Mouse (Mus musculus) spleen, adult 2 months (tissue): ENCODE results near the gene Nutf2-ps1. TPM values are rescaled to one million over a fixed set of nuclear protein-coding genes. Genes with fewer than 3 reads are reported as not detected.
"Not testable (repeated sequence)": the region's sequence is repeated elsewhere in the genome, so short reads cannot be mapped to it uniquely, and the experiment has no call there.

Source experiments
- DNase-seq, 2 experiments: peaks; one replicate each; pipeline versions ENCODE4 v3.0.0 to v3.0.0-alpha.2; 2012 to 2021; ENCODE audit warnings: low spot score in 2 of 2, low read depth in 1 of 2
- H3K27ac ChIP-seq: fragments of 200-500 bp; 2 replicates; pipeline ENCODE4 v1.5.1; 2012; ENCODE audit warnings: low read length, inconsistent platforms; ENCODE audit not compliant: insufficient read depth
- H3K27me3 ChIP-seq: fragments of 200-500 bp; 2 replicates; pipeline ENCODE4 v1.6.1; 2012; ENCODE audit warnings: mild to moderate bottlenecking, moderate library complexity, low read length, inconsistent platforms; ENCODE audit not compliant: control insufficient read depth, insufficient read depth
- H3K36me3 ChIP-seq: fragments of 200-500 bp; 2 replicates; pipeline ENCODE4 v1.6.1; 2012; ENCODE audit warnings: mild to moderate bottlenecking, low read length, inconsistent platforms; ENCODE audit not compliant: control insufficient read depth, insufficient read depth
- H3K4me1 ChIP-seq: fragments of 200-500 bp; 2 replicates; pipeline ENCODE4 v1.6.1; 2011; ENCODE audit warnings: inconsistent platforms; ENCODE audit not compliant: control insufficient read depth, insufficient read depth, insufficient read length
- H3K4me3 ChIP-seq: fragments of 200-500 bp; 2 replicates; pipeline ENCODE4 v1.5.1; 2011; ENCODE audit warnings: mild to moderate bottlenecking, inconsistent platforms; ENCODE audit not compliant: insufficient read depth, insufficient read length; ENCODE audit errors: extremely low read depth
- CTCF ChIP-seq: fragments of 200-500 bp; IDR thresholded peaks from 2 replicates; pipeline ENCODE4 v1.5.1; 2011; ENCODE audit warnings: mild to moderate bottlenecking, inconsistent platforms; ENCODE audit not compliant: insufficient read depth, insufficient read length, insufficient replicate concordance; ENCODE audit errors: extremely low read depth
- POLR2A ChIP-seq: fragments of 200-500 bp; IDR thresholded peaks from 2 replicates; pipeline ENCODE4 v1.6.1; 2011; ENCODE audit warnings: low read depth, low read length, inconsistent platforms
- WGBS: fragments of 180-500 bp; shearing (Covaris S2); methylation state at CpG from one replicate; pipeline ENCODE4 v1.1.7; 2018; 5-methylcytosine and 5-hydroxymethylcytosine counted together
- polyA plus RNA-seq: library from polyadenylated mRNA; depleted of rRNA; stranded (reverse); fragments of >200 nt; gene quantifications from 2 replicates; pipeline ENCODE4 v1.2.3, GENCODE M21; 2012; rRNA removed

The Nutf2-ps1 gene
- 63.5 and 68.4 TPM in 2 replicates for polyA plus RNA-seq

- not testable (repeated sequence) for H3K27me3 ChIP-seq, H3K4me3 ChIP-seq, DNase-seq, H3K27ac ChIP-seq, H3K4me1 ChIP-seq, H3K36me3 ChIP-seq
- WGBS: 98% methylated on average over 7 of the region's 7 CpGs
Observed at GRCm38 (mm10) chr19:53588968-53589367, at the start of gene Nutf2-ps1. TSS of gene Nutf2-ps1 (minus strand) at chr19:53589068.

- Histone ChIP-seq H3K36me3 (peaks cover 38% of the 10 kb centered on the region), H3K4me1 (no peaks in the 10 kb centered on the region), H3K27ac (no peak overlapping the region), H3K4me3 (no peak overlapping the region), H3K27me3 (no peaks in the 10 kb centered on the region)
- TF ChIP-seq CTCF: no peak
- TF ChIP-seq POLR2A: no peak
- no peak for DNase-seq
- 89% methylated on average over 2 of the region's 2 CpGs for WGBS
Observed at GRCm38 (mm10) chr19:53638041-53638440, 49.2 kb upstream of the Nutf2-ps1 start.

- DNase-seq: no peak
- no peaks in the 10 kb centered on the region for H3K4me1 ChIP-seq
- no peak for TF ChIP-seq POLR2A
- TF ChIP-seq CTCF: no peak
- 97% methylated on average over 13 of the region's 13 CpGs for WGBS
- no peaks in the 10 kb centered on the region for H3K27me3 ChIP-seq
- peaks cover 36% of the 10 kb centered on the region for H3K36me3 ChIP-seq
- no peak overlapping the region for H3K4me3 ChIP-seq
- no peak overlapping the region for H3K27ac ChIP-seq
Observed at GRCm38 (mm10) chr19:53621681-53622080, 32.8 kb upstream of the Nutf2-ps1 start.

DNA sequence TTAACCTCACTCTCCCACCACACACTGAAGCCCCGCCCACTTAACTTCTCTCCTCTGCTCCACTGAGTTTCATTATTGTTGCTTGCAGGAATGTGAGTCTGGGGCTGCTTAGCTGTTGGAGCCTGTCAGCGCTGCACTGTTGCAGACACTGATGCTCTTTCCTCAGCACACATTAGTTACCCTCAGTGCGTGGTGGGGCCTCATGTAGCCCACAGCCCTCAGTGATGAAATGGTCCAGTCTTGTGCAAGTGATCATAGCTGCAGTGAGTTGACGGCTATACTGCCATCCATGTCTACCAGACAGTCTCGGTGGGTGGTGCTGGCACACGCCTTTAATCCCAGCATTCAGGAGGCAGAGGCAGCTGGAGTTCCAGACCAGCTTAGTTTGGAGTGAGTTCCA, 20.1 kb upstream of the Nutf2-ps1 start:
- H3K4me1 ChIP-seq: no peaks in the 10 kb centered on the region
- H3K27me3 ChIP-seq: no peaks in the 10 kb centered on the region
- TF ChIP-seq CTCF (no peak), POLR2A (no peak)
- H3K27ac ChIP-seq: no peak overlapping the region
- WGBS: 86% methylated on average over 6 of the region's 6 CpGs
- H3K36me3 ChIP-seq: peaks cover 5% of the 10 kb centered on the region; the same call in 1 of the 2 replicates
- no peak overlapping the region for H3K4me3 ChIP-seq
- DNase-seq: no peak

DNA sequence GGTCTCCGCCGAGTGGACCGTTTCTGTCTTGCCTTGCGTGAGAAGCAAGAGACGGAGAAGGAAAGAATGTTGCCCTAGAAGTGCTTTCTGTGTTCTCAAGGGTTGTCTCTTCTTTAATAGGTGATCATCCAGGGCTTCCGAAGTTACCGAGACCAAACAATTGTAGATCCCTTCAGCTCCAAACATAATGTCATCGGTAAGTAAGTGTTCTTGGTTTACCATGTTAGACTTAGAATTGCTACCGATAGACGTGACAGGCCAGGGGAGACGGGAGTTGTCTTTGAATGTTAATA, 12.4 kb upstream of the Nutf2-ps1 start:
- peak overlapping the region; percentile 95; the same call in 1 of the 2 replicates for H3K27ac ChIP-seq
- no peak for TF ChIP-seq CTCF
- TF ChIP-seq POLR2A: no peak
- H3K4me1 ChIP-seq: no peaks in the 10 kb centered on the region; the same call in 1 of the 2 replicates
- DNase-seq: no peak
- H3K4me3 ChIP-seq: peak overlapping the region; percentile 100
- no peaks in the 10 kb centered on the region for H3K27me3 ChIP-seq
- whole genome bisulfite sequencing: 7% methylated on average over 11 of the region's 11 CpGs
- H3K36me3 ChIP-seq: peaks cover 3% of the 10 kb centered on the region

DNA sequence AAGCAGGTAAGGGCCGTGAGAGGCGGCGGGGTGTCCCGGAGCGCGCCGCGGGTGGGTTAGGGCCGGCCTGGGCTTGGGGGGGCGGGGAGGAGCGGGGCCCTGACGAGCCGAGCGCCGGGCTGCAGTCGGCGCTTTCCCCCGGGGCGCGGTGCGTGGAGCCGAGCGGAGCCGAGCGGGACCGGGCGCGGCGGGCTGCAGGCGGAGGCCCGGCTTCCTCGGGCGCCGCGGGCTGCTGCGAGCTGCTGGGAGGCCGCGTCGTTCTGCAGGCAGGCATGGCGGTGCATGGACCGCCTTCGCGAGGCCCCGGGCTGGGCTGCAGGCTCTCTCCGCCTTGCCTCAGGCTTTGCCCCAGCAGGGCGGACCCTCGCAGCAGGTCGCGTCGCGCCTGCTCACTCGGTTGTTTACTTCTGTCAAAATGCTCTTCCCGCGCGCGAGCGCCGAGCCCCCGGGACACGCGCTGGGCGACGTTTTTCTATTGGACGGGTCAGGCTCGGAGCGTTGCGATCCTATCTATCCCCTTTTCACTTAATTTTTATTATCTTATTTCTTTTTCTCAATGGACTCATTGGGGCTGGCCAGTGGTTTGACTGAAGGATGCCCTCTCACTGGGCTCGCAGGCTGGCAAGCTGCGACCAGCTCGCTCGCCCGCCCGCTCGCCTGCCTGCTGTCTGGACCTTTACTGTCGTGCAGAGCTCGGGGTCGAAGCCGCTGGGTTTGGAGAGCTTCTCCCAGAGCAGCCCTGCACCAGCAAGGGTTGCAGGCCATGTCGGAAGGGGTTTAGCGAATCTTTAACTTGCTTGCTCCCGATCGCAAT, 11.9 kb upstream of the Nutf2-ps1 start:
- Histone ChIP-seq H3K27me3 (no peaks in the 10 kb centered on the region), H3K27ac (peak overlapping the region; percentile 95), H3K4me3 (peak overlapping the region; percentile 100), H3K4me1 (no peaks in the 10 kb centered on the region; the same call in 1 of the 2 replicates), H3K36me3 (peaks cover 3% of the 10 kb centered on the region)
- under 1% methylated on average over 74 of the region's 82 CpGs for WGBS
- DNase-seq: peak in 1 of 2 experiments; percentile 51
- no peak for TF ChIP-seq CTCF
- no peak for TF ChIP-seq POLR2A
